Mouse (Mus musculus): ENCODE measurements around the gene Mfsd4b2.
A peak's percentile ranks its signal among the peaks of the same experiment; 100 is the strongest.

- TF ChIP-seq CTCF (IDR thresholded peaks at IDR 0.05; ENCODE audit: control insufficient read depth, insufficient read depth, insufficient replicate concordance, low read depth, low read length), result peak; percentile 58; the same call in 1 of the 2 replicates
- TF ChIP-seq POLR2A (IDR thresholded peaks at IDR 0.05; ENCODE audit: control insufficient read depth, low read depth, low read length), result peak; percentile 33; the same call in 1 of the 2 replicates
Observed at GRCm38 (mm10) chr10:39959761-39960440, 33.2 kb upstream of the Mfsd4b2 start, which contains the start of gene Mfsd4b3.

All from testis, adult 2 months (tissue).